Mouse (Mus musculus): ENCODE measurements around the gene Efcab8.
"Not testable (repeated sequence)": the region's sequence is repeated elsewhere in the genome, so short reads cannot be mapped to it uniquely, and the experiment has no call there.

The Efcab8 gene

DNA sequence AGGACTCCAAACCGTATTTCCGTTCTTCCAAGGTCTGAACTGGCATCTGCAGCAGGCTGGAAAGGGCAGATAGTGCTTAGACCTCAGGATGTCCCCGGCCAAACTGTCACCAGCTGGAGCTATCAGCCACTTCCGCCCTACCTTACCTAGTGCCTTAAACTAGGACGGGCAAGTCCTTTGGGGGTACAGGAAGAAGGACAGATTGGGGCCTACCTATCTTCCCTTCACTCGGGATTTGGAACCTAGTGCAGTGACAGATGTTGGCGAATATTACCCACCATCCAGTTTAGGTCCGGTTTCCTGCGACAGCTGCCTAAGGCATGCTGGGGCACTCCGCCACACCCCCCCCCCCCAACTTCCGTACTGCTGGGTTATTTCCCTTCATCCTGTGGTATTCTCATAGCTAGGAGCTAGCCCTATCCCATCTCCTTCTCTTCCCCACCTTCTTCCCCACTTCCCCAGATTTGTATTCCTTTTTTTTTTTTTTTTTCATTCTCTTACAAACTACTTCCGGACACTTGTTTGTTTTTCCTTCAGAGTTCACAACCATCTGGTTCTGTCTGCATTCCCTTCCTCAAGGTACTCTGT, at the start of gene Efcab8:
Efcab8 (plus strand) TSS at position 538 of the 588 bp plus-strand sequence.
- in situ Hi-C loops (cut with MboI; ENCODE audit: low sequenced_read_pairs), result no loop called here

DNA sequence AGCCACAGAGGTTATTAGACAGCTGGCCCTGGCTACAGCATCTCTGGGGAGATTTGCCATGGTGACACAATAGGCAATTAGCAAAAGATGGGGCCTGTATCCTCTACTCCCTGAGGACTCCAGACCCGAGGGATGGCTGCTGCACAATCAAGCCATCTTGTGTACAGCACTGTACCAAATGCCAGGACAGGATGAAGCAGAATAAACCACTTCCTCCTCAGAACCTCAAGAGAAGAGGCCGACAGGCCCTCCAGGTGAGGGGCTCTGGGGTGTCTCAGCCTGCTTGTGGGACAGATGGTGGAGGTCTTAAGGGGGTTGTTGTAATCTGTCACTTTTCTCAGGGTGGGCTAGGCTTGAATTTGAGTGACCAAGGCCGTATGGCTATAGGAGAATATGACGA, 45.7 kb upstream of the Efcab8 start:
- in situ Hi-C loops (cut with MboI; ENCODE audit: low sequenced_read_pairs), result no loop called here

DNA sequence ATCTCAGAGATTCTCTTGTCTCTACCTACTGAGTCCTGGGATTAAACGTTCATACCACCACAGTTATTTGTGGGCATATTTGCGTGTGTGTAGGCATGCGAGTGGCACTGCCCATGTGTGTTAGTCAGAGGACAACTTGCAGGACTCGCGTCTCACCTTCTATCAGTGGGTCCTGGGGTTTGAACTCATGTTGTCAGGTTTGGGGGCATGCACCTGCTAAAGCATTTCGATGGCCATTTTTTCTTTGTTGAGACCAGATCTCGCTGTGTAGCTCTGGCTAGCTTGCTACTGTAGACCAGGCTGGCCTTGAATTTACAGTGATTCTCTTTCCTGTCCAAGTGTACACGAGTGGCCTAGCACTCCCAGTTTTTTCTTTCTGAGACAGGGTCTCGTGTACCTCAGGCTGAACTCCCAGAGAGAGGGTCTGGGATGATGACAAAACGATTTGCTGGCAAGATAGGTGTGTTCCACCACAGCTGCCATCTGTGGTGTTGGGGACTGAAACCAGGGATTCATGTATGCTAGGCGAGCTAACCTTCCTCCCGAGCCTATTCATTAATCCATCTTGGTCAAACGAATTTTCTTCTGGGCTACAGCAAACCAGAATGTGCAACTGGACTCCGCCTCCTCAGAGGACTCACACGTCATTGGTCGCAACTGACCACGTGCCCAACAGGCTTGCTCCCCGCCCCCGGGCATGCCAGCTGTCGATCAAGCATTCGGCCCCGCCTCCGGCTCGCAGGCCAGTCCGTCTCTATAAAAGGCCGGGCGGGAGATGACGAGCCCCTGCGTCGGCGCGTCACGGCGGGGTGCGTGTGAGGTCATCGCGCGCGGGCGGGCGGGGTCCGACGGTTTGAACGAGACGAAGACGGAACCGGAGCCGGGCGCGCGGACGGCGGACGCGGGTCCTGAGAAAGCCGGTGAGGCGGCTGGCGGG, 39.0 kb upstream of the Efcab8 start, which contains the start of gene Mapre1:
Mapre1 (plus strand) TSS at position 775 of the 937 bp plus-strand sequence.
- in situ Hi-C loops (cut with MboI; ENCODE audit: low sequenced_read_pairs), result no loop called here

DNA sequence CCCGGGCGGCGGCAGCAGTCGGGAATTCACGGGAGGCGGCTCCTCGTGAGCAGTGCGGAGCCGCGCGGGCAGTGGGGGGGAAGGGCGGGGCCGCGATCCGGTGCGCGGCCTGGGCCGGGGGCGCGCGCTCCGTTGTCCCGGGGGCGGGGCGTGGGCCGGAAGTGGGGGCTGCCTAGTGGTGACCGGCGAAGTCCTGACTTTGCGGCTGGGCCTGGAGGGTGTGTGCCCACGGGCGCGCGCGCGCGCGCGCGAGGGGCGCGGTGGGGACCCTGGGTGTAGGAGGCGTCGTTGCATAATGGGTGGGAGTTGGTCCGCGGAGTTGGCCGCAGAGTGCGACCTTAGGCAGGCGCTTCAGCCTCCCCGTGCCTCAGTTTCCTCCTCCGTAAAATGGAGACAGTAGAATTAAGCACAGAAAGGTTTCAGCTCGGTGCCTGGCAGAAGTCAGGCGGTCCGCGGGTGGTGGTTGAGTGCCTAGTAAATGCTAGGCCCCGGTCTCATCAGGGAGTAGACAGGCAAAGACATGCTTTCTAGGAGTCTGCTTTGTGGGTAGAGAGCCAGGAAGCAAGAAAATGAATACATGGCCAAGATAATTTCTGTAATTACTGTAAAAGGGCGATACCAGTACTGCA, 38.2 kb upstream of the Efcab8 start:
- in situ Hi-C loops (cut with MboI; ENCODE audit: low sequenced_read_pairs), result no loop called here

DNA sequence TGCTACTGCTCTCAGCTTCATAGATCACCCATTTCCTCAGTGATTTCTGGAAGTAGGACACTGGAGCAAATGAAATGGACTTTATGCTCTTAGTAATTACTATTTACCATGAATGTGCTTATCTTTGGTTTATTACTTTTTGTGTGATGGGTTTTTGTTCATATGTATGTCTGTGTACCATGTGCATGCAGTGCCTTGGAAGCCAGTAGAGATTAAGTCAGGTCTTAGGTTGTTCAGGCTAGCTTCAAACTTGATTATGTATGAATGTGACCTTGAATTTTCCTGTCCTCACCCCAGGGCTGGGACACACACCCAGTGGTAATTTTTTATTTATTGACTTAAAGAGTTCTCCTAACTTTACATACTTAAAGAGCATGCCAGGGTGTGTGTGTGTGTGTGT, 31.7 kb upstream of the Efcab8 start:
- in situ Hi-C loops (cut with MboI; ENCODE audit: low sequenced_read_pairs), result no loop called here

DNA sequence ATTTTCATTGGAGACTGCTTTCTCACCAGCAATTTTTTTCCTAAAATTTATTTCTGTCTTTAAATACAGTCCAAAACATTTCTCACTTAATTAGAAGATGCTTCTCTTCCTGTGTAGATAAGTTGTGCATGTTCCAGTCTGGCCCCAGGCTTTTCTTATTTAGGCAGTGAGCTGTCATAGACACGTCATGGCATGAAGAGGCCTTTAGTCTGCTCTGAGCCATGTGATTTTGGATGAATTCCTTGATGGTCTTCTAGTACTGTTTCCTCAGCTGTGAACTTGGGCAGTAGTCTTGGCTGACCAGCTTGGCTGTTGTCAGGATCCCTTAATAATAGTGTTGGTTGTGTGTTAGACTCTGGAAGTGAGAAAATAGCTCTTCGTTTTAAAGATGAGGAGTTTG, 29.4 kb upstream of the Efcab8 start:
- in situ Hi-C loops (cut with MboI; ENCODE audit: low sequenced_read_pairs), result no loop called here

DNA sequence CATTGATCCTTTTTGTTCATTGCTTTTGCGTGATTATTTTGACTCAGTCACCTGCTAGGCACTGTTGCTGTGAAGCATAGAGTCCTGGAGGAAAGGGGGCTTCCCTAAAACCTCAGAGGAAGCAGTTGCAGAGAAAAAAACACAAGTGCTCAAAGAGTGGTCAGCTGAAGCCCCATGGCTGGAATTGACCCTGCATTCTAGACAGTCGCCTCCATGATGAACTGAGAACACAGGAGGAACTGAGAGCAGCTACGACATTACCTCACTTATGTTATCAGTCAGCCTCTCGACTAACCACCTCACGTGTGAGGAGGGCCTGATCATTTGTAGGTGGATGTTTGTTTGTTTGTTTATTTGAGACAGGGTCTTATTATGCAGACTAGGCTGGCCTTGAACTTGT, 17.6 kb upstream of the Efcab8 start:
- in situ Hi-C loops (cut with MboI; ENCODE audit: low sequenced_read_pairs), result no loop called here

DNA sequence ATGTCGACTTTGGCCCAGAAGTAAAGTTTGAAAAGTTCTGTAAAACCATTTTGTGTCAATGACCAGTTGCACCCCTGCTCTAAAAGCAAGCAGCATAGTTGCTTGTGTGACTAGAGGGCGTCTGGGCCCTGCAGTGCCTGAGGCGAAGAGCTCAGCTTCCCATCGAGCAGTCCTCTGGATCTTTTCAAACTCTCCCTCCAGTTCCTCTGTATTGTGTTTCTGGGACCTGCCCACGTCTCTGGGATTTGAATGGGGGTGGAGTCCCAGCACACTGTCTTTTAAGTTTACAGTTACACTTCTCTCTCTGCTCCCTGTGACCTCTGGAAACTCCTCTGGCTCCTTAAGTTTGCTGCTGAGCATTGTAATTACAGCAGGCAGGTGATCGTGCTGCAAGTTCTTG, 12.2 kb upstream of the Efcab8 start:
- in situ Hi-C loops (cut with MboI; ENCODE audit: low sequenced_read_pairs), result no loop called here

DNA sequence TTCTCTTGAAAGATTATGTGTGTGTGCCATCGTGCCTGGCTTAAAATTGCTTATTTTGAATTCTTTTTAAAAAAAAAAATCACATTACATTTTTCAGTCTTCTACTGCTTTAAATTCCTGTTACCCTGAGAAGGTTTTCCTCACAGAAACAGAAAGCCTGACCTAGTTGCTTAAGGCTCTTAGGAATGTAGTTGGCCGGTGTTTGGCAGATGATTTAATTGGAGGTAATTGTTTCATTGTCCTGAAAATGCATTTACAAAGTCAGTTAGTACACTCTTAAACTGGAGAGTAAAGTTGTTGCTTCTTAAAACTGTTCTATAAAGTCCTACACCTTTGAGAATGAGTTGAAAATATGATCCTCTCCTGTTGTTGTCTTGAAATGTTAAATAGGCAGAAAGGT, 10.8 kb upstream of the Efcab8 start:
- in situ Hi-C loops (cut with MboI; ENCODE audit: low sequenced_read_pairs), result no loop called here

DNA sequence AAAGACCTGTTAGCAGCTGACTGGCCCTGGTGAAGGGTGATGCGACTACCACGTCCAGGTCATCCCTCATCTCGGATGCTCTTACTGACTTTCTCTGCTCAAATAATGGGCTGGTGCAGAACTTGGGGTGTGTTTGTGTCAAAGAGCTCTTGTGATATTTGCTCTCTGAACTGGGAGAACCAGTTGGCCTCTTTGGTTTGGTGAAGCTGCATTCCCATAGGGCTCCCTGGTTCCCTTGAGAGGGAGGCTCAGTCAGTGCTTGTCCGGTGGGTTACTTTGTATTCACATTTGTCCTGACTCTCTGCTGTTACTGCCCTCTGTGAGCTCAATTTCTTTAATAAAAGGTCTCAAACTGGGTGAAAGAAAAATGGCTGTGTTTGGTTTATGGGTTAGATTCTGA, 6.8 kb upstream of the Efcab8 start:
- in situ Hi-C loops (cut with MboI; ENCODE audit: low sequenced_read_pairs), result no loop called here

DNA sequence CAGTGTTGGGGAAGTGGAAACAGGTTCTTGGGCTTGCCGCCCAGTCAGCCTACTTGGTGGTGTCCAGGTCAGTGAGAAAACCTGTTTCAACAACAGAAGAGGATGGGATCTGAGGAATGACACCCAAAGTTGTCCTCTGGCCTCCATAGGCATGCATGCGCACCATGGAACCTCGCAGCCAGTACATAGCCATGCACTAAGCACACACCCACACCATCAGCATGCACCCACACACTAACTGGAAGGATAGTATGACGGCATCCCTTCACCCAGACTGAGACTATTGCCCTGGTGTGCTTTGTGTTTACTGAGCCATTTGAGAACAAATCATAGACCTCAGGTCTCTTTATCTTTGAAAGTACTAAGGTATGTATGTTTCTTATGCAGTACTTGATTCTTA, 4.3 kb upstream of the Efcab8 start:
- in situ Hi-C loops (cut with MboI; ENCODE audit: low sequenced_read_pairs), result no loop called here

DNA sequence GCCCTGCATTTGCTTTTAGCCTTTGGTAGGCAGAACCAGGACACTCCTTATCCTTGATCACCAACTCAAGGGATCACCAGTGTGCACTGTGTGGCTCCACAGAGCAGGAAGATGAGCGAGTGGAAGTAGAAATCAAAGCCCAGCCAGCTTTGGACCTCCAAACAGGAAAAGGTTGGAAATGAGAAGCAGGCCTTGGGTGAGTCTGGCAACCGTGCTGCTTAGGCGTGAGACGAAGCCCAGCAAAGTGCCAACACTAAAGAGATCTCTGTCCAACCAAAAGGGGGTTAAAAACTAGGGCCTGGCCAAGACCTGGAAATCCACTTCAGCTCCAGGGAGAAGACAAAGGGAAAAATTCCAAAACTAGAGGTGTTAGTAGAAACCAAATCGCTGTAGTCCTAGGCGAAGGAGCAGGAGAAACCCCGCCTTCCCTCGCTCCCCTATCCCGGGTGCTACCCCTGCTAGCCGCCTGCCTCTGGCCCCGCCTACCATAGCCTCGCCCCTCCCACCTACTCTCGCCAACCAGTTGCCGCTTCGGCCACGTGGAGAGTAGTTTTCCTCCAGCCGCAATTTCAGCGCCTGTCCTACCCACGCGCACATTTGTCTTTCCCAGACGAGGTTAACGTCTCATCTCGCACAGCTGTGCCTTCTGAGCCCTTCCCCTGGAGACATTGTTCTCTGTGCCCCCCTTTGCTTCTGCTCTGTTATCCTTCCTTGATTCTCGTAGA, 931 bp upstream of the Efcab8 start:
- in situ Hi-C loops (cut with MboI; ENCODE audit: low sequenced_read_pairs), result no loop called here

DNA sequence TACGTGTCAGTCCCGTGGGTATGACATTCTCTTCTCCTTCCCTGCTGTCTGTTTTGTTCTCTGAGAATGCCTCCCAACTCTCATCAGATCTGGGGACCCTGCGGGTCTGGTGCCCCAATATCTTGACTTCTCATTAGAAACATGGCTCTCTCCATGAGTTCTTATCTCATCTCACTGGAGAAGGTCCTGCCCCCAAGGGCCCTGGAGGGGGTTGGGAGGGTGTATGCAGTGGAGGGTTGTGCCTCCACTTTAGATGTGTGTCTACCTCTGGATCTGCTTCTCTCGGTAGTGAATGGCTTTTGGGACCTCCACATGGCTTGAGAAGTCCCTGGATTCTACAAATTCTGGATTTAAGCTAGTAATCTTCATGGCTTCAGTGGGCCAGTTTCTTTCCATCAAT, 1.4 kb downstream of the Efcab8 start:
- in situ Hi-C loops (cut with MboI; ENCODE audit: low sequenced_read_pairs), result no loop called here

DNA sequence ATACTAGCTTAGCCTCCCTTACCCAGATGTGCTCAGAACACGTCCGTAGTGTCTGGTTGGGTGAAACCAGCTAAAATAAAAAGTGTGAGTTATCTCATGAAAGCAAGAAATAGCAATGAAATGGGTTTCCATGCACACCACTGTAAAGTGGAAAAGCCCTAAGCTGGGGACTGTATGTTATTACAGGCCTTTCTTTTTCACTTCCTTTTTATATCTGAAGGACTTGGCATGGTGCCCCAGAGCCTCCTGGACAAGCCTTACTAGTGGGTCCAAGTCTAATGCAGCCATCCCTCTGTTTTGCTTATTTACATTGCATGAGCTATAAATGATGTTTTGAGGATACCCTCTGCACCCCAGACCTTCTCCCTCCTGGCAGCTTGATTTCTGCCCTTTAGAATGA, 4.9 kb downstream of the Efcab8 start:
- in situ Hi-C loops (cut with MboI; ENCODE audit: low sequenced_read_pairs), result no loop called here

DNA sequence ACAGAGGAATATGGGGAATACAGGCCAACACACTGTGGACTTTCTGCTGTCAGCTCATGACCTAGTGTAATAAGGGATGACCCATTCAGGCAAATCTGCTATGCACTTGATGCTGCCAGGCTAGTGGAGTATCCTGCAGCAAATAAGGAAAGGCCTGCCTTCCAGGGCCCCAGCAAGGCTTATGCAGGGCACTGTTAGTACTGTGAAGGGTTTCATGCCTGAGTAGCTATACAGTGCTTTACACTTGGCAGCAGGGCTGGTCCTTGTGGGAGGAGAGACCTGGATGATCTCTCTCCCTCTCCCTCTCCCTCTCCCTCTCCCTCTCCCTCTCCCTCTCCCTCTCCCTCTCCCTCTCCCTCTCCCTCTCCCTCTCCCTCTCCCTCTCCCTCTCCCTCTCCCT, 13.6 kb downstream of the Efcab8 start:
- in situ Hi-C loops (cut with MboI; ENCODE audit: low sequenced_read_pairs), result no loop called here

DNA sequence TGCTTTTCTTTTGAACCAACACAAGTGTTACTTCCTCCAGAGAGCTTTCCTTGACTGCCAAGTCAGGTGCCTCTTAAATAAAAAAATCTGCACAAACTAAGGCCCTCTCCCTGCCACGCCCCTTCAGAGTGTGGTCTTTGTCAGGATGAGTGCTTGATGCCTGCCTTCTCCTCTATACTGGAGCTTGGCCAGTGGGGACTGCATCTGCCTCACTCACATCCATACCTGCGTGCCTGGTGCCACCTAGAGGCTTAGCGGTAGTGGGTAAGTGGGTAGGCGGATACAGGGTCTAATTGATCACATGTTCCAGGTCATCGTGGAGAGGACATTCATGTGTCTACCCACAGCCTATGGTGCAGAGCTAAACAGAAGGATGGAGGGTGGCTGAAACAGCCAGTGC, 15.4 kb downstream of the Efcab8 start:
- in situ Hi-C loops (cut with MboI; ENCODE audit: low sequenced_read_pairs), result no loop called here

DNA sequence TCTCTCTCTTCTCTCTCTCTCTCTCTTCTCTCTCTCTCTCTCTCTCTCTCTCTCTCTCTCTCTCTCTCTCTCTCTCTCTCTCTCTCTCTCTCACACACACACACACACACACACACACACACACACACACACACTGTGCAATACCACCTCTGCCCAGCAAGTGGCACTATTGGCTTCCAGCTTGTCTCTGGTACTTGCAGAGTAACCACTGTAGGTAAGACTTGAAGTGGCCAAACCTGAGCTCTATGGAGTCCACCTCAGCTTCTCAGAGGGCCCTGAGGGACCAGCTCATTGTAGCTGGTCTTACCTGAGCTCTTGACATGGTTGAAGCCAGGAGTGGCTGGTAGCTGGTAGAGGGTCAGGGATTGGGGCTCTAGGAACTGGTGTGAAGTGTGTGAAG, 27.7 kb downstream of the Efcab8 start:
- in situ Hi-C loops (cut with MboI; ENCODE audit: low sequenced_read_pairs), result not testable (repeated sequence)

DNA sequence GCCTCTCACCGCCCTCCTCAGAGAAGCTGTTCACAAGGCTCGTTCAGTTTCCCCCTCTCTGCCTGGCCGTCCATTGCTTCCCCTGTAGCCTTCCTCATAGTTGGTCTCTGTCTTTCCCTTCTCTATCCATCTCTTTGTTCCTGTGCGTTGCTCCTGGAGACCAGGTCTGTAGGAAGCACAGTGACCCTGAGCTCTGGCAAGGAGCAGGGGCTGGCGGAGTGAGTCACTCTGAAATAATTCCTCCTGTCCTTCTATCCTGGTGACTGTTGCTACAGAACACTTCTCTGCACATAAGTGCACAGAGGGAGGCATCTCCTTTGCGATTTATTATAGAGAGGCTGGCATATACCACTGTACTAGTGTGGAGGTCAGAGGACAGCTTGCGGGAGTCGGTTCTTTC, 28.4 kb downstream of the Efcab8 start:
- in situ Hi-C loops (cut with MboI; ENCODE audit: low sequenced_read_pairs), result no loop called here

DNA sequence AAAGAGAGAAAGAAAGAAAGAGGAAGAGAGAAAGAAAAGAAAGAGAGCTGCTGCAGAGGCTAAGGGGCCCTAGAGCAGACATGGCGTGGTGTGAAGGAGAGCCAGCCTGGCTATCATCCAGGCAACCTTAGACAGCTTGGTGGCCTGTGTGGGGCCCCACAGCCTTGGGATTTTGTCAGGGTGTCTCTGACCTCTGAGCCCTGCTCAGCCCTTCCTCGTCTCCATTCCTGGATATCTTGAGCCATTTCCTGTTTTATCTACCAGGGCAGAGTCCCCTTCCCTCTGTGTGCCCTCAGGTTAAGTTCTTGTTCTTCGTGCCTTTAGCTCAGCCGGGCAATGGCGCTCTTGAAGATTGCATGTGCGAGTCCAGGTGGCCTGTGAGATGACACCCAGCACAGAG, 29.1 kb downstream of the Efcab8 start:
- in situ Hi-C loops (cut with MboI; ENCODE audit: low sequenced_read_pairs), result no loop called here

DNA sequence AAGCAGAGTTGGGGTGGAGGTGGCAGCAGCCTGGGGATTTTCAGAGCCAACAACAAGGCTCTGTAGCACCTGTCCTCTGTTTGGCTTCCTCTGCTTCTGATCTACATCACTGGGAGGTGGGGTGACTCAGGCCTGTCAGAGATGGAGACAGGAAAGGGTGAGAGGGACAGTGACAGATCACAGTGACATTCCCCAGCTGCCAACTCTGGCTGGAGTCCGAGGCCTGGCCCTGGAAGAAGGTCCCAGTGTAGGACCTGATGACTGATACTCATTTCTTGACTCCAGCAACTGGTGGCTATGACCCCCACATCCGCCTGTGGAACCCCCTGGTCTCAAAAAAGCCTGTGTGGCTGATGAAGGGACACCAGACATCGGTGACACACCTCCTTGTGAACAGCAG, 30.2 kb downstream of the Efcab8 start:
- in situ Hi-C loops (cut with MboI; ENCODE audit: low sequenced_read_pairs), result no loop called here

DNA sequence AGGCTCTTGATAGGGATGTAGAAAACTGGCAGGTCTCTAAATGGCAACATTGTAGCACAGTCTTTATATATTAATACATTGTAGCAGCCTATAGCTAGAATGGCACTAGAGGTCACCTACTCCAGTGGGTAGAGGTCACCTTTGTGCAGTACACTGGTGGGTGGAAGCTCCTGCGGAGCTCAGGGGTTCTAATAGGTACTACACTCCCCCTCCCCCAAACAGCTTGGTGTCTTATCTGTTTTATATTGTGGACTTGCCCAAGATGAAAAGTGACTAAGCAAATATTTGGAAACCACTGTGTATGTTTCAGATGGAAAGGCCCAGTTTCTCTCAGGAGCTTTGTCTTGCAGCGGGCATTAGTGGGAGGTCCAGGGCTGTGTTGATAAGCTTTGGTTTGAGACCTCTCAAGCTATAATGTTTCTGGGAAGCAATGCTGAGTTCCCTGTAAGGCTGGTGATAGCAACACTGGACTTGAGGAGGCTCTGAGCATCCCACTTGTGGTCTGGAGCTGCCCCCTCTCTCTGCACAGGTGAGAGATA, 42.3 kb downstream of the Efcab8 start:
- in situ Hi-C loops (cut with MboI; ENCODE audit: low sequenced_read_pairs), result no loop called here
